Mouse (Mus musculus) midbrain, embryonic 14.5 days (tissue): ENCODE data around the gene Gm49405. TPM values are rescaled to one million over a fixed set of nuclear protein-coding genes. Genes with fewer than 3 reads are reported as not detected.
"Not testable (repeated sequence)": the region's sequence is repeated elsewhere in the genome, so short reads cannot be mapped to it uniquely, and the experiment has no call there.

Experiments used
- ATAC-seq: fragments of 200-750 bp; cut with Nextera tagmentation; 2 replicates; pipeline ENCODE4 v1.8.0; 2017; ENCODE audit warnings: moderate number of reproducible peaks, moderate library complexity; ENCODE audit not compliant: low FRiP score, low TSS enrichment
- DNase-seq: peaks from one replicate; pipeline ENCODE4 v3.0.0-alpha.2; 2015
- H3K27ac ChIP-seq: fragments of 300-500 bp; sonication (generic); replicated peaks from 2 replicates; pipeline ENCODE4 v1.5.1; 2014; ENCODE audit warnings: mild to moderate bottlenecking, low read depth, low read length, moderate library complexity
- H3K27me3 ChIP-seq: fragments of 300-500 bp; sonication (generic); 2 replicates; pipeline ENCODE4 v1.6.1; 2014; ENCODE audit warnings: low read length, control low read depth, mixed read lengths; ENCODE audit not compliant: control insufficient read depth, insufficient read depth
- H3K36me3 ChIP-seq: fragments of 300-500 bp; sonication (generic); 2 replicates; pipeline ENCODE4 v1.6.1; 2014; ENCODE audit warnings: low read length, control low read depth; ENCODE audit not compliant: control insufficient read depth, insufficient read depth
- H3K4me1 ChIP-seq: fragments of 300-500 bp; sonication (generic); 2 replicates; pipeline ENCODE4 v1.6.1; 2014; ENCODE audit warnings: mild to moderate bottlenecking, antibody characterized with exemption, low read length, control low read depth; ENCODE audit not compliant: control insufficient read depth, insufficient read depth
- H3K4me2 ChIP-seq: fragments of 300-500 bp; sonication (generic); 2 replicates; pipeline ENCODE4 v1.6.1; 2014; ENCODE audit warnings: mild to moderate bottlenecking, low read length, moderate library complexity
- H3K4me3 ChIP-seq: fragments of 300-500 bp; sonication (generic); replicated peaks from 2 replicates; pipeline ENCODE4 v1.5.1; 2014; ENCODE audit warnings: low read depth, low read length
- H3K9ac ChIP-seq: fragments of 300-500 bp; sonication (generic); replicated peaks from 2 replicates; pipeline ENCODE4 v1.6.1; 2014; ENCODE audit warnings: mild to moderate bottlenecking, low read length, moderate library complexity
- H3K9me3 ChIP-seq: fragments of 300-500 bp; sonication (generic); 2 replicates; pipeline ENCODE4 v1.6.1; 2016; ENCODE audit warnings: low read length, control low read depth, mixed read lengths; ENCODE audit not compliant: control insufficient read depth
- WGBS: fragments of 180-500 bp; shearing (Covaris S2); extraction: QIAGEN DNeasy Blood & Tissue Kit; methylation state at CpG from one replicate; pipeline ENCODE4 v1.1.7; 2014; 5-methylcytosine and 5-hydroxymethylcytosine counted together
- polyA plus RNA-seq: library from polyadenylated mRNA; unstranded; fragments of >200 nt; fragmentation: Nextera tagmentation; extraction: Ambion mirVana; gene quantifications from 2 replicates; pipeline ENCODE4 v1.2.1, GENCODE M21; 2014

The Gm49405 gene
- polyA plus RNA-seq = 3.3 and 3.9 TPM in 2 replicates

GRCm38 (mm10) chr19:4000119-4000900 is at the start of gene Gm49405, which contains the start of gene Nudt8:
Gene Gm49405, plus strand, starts transcription at chr19:4000626.
Gene Nudt8, plus strand, starts transcription at chr19:4000580.
- H3K27ac ChIP-seq = peak within 1 kb of the TSS; percentile 95
- ATAC-seq = peak; percentile 90
- peak; percentile 97 for DNase-seq
- H3K4me2 ChIP-seq = peak within 1 kb of the TSS; percentile 89
- H3K27me3 ChIP-seq = no peaks in the 10 kb centered on the region
- peak within 1 kb of the TSS; percentile 68 for H3K9ac ChIP-seq
- WGBS = under 1% methylated on average over 64 of the region's 64 CpGs
- H3K9me3 ChIP-seq = no peaks in the 10 kb centered on the region
- H3K4me1 ChIP-seq = peaks cover 16% of the 10 kb centered on the region
- peaks cover 4% of the 10 kb centered on the region for H3K36me3 ChIP-seq
- H3K4me3 ChIP-seq = peak within 1 kb of the TSS; percentile 54

DNA sequence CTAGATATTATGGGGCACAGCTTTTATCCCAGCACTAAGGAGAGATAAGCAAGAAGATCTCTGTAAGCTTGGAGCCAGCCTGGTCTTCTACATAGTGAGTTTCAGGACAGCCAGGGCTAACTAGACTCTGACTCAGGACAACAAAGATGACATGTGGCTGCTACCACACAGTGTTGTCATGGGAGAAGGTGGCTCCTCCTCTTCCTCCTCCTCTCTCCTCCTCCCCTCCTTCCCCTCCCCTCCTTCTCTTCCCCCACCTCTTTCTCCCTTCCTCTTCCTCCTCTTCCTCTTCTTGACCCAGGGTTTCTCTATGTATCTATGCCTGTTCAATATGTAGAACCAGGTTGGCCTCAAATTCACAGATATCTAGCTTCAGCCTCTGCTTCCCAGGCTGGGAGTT is 49.0 kb upstream of the Gm49405 start:
- Histone ChIP-seq H3K9ac (no peak overlapping the region), H3K9me3 (no peaks in the 10 kb centered on the region), H3K4me2 (no peak overlapping the region), H3K27ac (no peak overlapping the region), H3K4me3 (no peak overlapping the region), H3K4me1 (no peaks in the 10 kb centered on the region), H3K36me3 (no peaks in the 10 kb centered on the region), H3K27me3 (no peaks in the 10 kb centered on the region)
- DNase-seq (no peak), ATAC-seq (no peak)

GRCm38 (mm10) chr19:3952099-3952498 is 48.3 kb upstream of the Gm49405 start:
- Histone ChIP-seq H3K4me2 (no peak overlapping the region), H3K27ac (no peak overlapping the region), H3K9me3 (no peaks in the 10 kb centered on the region), H3K4me1 (no peaks in the 10 kb centered on the region), H3K9ac (no peak overlapping the region), H3K4me3 (no peak overlapping the region), H3K36me3 (no peaks in the 10 kb centered on the region), H3K27me3 (no peaks in the 10 kb centered on the region)
- WGBS = 57% methylated on average over 1 of the region's 1 CpGs
- DNase-seq (no peak), ATAC-seq (no peak)

DNA sequence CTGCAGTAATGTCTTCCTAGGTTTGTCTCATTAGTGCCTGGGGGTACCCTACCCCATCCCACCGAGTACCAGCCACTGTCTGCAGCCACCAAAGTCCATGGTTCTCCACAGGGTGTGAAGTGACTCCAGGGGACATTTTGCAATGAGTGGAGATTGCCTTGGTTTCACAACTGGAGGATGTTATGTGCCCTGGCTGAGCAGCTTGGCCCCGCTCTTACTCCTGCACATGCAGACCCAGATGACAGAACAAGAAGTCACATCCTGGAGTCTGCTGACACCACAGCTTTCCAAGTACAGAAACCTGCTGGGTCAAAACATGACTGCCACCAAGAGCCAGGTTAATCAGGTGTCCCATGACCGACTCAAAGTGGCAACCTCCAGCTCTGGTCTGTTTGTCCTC is 45.4 kb upstream of the Gm49405 start:
- no peak for DNase-seq
- no peak for ATAC-seq
- Histone ChIP-seq H3K4me3 (no peak overlapping the region), H3K4me1 (no peaks in the 10 kb centered on the region), H3K27ac (no peak overlapping the region), H3K36me3 (no peaks in the 10 kb centered on the region), H3K9me3 (no peaks in the 10 kb centered on the region), H3K9ac (no peak overlapping the region), H3K4me2 (no peak overlapping the region), H3K27me3 (no peaks in the 10 kb centered on the region)
- WGBS = 86% methylated on average over 3 of the region's 3 CpGs

DNA sequence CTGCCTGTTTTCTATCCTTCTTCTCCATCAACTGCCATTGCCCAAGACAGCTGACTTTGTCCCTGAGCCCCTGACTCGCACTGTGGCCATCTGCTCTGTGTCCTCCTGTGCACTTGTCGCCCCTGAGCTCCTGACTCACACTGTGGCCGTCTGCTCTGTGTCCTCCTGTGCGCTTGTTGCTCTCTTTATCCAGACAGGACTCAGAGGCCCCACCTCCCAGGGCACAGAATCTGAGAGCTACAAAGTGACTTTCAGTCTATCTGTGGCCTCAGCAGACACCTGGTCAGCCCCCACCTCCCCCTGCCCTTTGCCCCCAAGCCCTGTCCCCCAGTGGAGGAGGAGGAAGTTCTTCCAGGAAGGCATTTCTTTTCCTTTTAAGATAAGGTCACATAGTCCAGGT is 44.6 kb upstream of the Gm49405 start:
- ATAC-seq = no peak
- H3K9me3 ChIP-seq = no peaks in the 10 kb centered on the region
- no peak overlapping the region for H3K4me2 ChIP-seq
- H3K4me3 ChIP-seq = no peak overlapping the region
- H3K27ac ChIP-seq = no peak overlapping the region
- DNase-seq = no peak
- H3K27me3 ChIP-seq = no peaks in the 10 kb centered on the region
- H3K9ac ChIP-seq = no peak overlapping the region
- H3K4me1 ChIP-seq = no peaks in the 10 kb centered on the region
- 60% methylated on average over 4 of the region's 4 CpGs for WGBS
- H3K36me3 ChIP-seq = no peaks in the 10 kb centered on the region

DNA sequence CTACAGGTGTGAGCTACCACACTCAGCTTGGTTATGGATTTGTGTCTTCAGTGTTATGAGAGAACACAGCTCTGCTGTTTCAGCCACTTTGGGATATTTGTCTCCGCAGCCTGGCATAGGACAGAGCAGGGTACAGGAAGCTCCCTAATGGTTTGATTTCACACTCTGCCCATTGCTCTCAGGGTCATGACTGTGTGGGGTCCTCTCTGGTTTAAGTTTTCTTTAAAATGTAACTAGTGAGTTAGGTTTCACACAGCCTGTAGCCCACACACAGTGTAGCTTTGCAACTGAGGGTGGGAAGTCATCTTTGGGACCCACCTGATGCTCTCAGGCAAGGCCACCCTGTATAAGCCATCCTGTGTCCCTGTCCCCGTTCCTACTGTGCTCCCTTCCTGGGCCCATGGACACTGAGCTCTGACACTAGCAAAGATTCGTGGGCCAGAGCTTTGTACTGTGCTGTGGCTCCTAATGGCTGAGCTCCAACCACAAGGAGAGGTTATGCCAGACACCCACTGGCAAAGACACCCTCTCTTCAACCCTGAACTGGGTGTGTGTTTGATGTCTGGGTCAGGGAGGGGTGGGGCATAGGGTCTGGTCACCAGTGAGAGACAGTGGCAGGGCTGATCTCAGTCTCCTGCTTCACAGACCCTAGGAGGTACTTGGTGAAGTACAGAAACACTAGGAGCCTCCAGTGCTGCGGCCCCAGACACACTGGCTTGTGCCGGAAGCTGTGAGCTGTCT is 43.0 kb upstream of the Gm49405 start:
- not testable (repeated sequence) for H3K27ac ChIP-seq, H3K4me2 ChIP-seq, H3K9me3 ChIP-seq, DNase-seq, H3K27me3 ChIP-seq, H3K4me3 ChIP-seq, ATAC-seq, H3K36me3 ChIP-seq, H3K9ac ChIP-seq, H3K4me1 ChIP-seq
- 79% methylated on average over 5 of the region's 5 CpGs for WGBS

GRCm38 (mm10) chr19:3958470-3958869 is 42.0 kb upstream of the Gm49405 start, which contains the start of gene Aldh3b3:
Gene Aldh3b3, plus strand, starts transcription at chr19:3958645.
- Histone ChIP-seq H3K27ac (no peak within 1 kb of the TSS), H3K4me2 (no peak within 1 kb of the TSS), H3K9ac (no peak within 1 kb of the TSS), H3K36me3 (no peaks in the 10 kb centered on the region), H3K9me3 (no peaks in the 10 kb centered on the region), H3K4me3 (no peak within 1 kb of the TSS), H3K4me1 (no peaks in the 10 kb centered on the region), H3K27me3 (no peaks in the 10 kb centered on the region)
- DNase-seq (no peak), ATAC-seq (no peak)
- 79% methylated on average over 4 of the region's 4 CpGs for WGBS

GRCm38 (mm10) chr19:3959030-3959429 is 41.4 kb upstream of the Gm49405 start:
- Histone ChIP-seq H3K27me3 (no peaks in the 10 kb centered on the region), H3K9me3 (no peaks in the 10 kb centered on the region), H3K4me3 (no peak overlapping the region), H3K27ac (no peak overlapping the region), H3K4me2 (no peak overlapping the region), H3K9ac (no peak overlapping the region), H3K4me1 (no peaks in the 10 kb centered on the region), H3K36me3 (no peaks in the 10 kb centered on the region)
- ATAC-seq = no peak
- no peak for DNase-seq

GRCm38 (mm10) chr19:3960211-3960610 is 40.2 kb upstream of the Gm49405 start:
- Histone ChIP-seq H3K4me1 (no peaks in the 10 kb centered on the region), H3K4me3 (no peak overlapping the region), H3K9me3 (no peaks in the 10 kb centered on the region), H3K36me3 (no peaks in the 10 kb centered on the region), H3K27me3 (no peaks in the 10 kb centered on the region), H3K9ac (no peak overlapping the region), H3K27ac (no peak overlapping the region), H3K4me2 (no peak overlapping the region)
- 90% methylated on average over 5 of the region's 5 CpGs for WGBS
- ATAC-seq = no peak
- DNase-seq = no peak
